In the genomic region with DNA sequence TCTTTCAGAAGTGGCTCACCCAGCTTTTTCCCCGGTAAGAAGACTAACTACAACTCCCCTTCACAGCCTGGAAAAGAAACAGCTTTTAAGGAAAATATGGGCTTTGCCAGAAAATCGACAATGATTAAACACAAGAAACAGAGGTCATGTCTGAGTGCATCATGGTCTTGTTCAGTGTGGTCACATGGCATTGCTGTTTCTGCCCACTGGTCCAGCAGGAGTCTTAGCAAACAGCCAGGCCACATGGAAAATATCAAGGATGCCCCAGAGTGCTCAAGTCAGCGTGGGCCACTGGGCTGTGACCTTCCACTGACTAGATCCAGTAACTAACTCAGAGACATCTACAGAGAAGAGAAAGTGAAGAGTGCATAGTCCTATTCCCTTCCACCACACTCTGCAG, we compare ENCODE assay signal across 18 mouse cellular contexts. TPM values are rescaled to one million over a fixed set of nuclear protein-coding genes. Genes with fewer than 3 reads are reported as not detected.
DNase-seq lines count a peak whose midpoint lies in the region; ATAC-seq lines count a peak whose summit lies in the region.
"Had no signal": no experiment of that assay in that cellular context is flagged by ENCODE, and none has a peak within 500 bp of the region (broad histone marks: within the 10 kb centered on the region; RNA-seq: fewer than 3 reads in every experiment).

No protein-coding gene starts in this region.

- DNase-seq in kidney, adult 18-20 months, result peak; percentile 20
- DNase-seq in kidney, postnatal 4 days, result no peak
- DNase-seq in NIH3T3 (ENCODE audit: low read depth), result peak; percentile 34
- DNase-seq in kidney, adult 9 months, result peak; percentile 46
- DNase-seq in kidney, postnatal 25 days, result peak; percentile 28 to 80
- DNase-seq in gastrocnemius, postnatal 36 days, result no peak
- DNase-seq: cerebellum, adult 9-11 months; forebrain, postnatal 0 days had no signal

- ATAC-seq in granulocyte monocyte progenitor cell, adult 5-6 weeks (replicated peaks; ENCODE audit: poor library complexity, severe bottlenecking), result no peak
- ATAC-seq: activated CD4-positive, CD25-positive, alpha-beta regulatory T cell, adult 4 months; forebrain, embryonic 14.5 days; forebrain, postnatal 0 days had no signal

- intact Hi-C loops in gastrocnemius, postnatal 36 days (cut with DNase I), result loop anchor here (5.0 kb wide), 1 partner anchor 54 kb away; no protein-coding TSS in a partner anchor

RNA-seq across cellular contexts. Expression of gene Bmp10, which starts 23.0 kb away (rescaled TPM):
- total RNA-seq in granulocyte monocyte progenitor cell, adult 5-6 weeks (2014; fragmentation: Nextera tagmentation), result not detected in 2 replicates
- not detected in 2 replicates for total RNA-seq in granulocyte monocyte progenitor cell, adult 5-6 weeks (2017)
- not detected for total RNA-seq in gastrocnemius, postnatal 36 days (2021)
- total RNA-seq: adrenal gland, adult 8-10 months; adrenal gland, postnatal 25 days; CH12.LX; common myeloid progenitor, adult 5-6 weeks; forebrain, postnatal 0 days; gastrocnemius, adult 2 months; gastrocnemius, postnatal 14 days; hematopoietic stem cell, adult 5-6 weeks had no signal

Comparison
In these comparisons a context has a peak if more than half of its experiments do, and no peak if none do; other contexts are left out.
1. DNase-seq: peak in kidney, adult 18-20 months (single experiment), NIH3T3 (single experiment), kidney, adult 9 months (single experiment) and kidney, postnatal 25 days (2 of 2); none in kidney, postnatal 4 days (0 of 2) and gastrocnemius, postnatal 36 days (0 of 2).